Mouse (Mus musculus) cerebellum, adult 2 months (tissue): ENCODE results near the gene Usp36.

Experiments used
- CTCF ChIP-seq: fragments of 200-500 bp; IDR thresholded peaks from 2 replicates; pipeline ENCODE4 v1.5.1; 2011; ENCODE audit warnings: low read depth, mild to moderate bottlenecking, control low read depth, low read length, moderate library complexity, borderline replicate concordance; ENCODE audit not compliant: insufficient read depth
- POLR2A ChIP-seq: fragments of 200-500 bp; IDR thresholded peaks from 2 replicates; pipeline ENCODE4 v1.6.1; 2011; ENCODE audit warnings: low read length, control low read depth, borderline replicate concordance; ENCODE audit not compliant: insufficient read depth

DNA sequence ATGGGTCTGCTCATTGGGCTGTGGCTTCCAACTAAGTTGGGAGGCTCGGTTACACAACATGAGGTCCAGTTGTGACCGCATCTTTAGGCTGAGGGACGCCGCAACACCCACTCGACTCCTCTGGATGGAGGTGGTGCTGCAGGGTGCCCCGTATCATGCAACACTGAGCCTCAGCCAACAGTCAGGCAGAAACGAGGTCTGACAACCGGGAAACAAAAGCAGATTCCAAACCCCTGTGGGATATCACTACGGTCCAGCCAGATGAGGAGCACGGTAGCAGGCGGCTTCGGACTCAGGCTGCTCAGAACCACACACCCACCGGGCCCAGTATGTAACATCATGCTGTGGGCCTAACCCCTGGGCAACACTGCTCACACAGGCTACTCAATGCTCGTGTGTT lies 40.3 kb upstream of the Usp36 start:
- TF ChIP-seq POLR2A (no peak), CTCF (no peak)
